Mouse (Mus musculus) embryonic fibroblast, embryonic 13.5 days (primary cell): Measurements from ENCODE around the gene Trim54.

ENCODE experiments used
- CTCF ChIP-seq: IDR thresholded peaks from 2 replicates; pipeline ENCODE4 v1.5.1; 2011; ENCODE audit warnings: mild to moderate bottlenecking, control low read depth, low read length, moderate library complexity, borderline replicate concordance; ENCODE audit not compliant: insufficient read depth
- POLR2A ChIP-seq: IDR thresholded peaks from 2 replicates; pipeline ENCODE4 v1.6.1; 2011; ENCODE audit warnings: low read depth, mild to moderate bottlenecking, control low read depth, low read length, moderate library complexity

DNA sequence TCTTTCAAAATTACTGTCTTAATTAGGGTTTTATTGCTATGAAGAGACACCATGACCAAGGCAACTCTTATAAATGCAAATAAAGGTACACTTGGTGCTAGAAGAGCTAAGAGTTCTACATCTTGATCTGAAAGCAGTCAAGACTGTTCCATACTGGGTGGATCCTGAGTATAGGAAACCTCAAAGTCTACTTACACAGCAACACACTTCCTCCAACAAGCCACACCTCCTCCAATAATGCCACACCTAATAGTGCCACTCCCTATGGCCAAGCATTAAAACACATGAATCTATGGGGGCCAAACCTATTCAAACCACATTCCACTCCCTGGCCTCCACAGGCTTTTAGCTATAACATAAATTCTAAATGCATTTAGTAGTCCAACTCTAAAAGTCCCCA, 46.0 kb downstream of the Trim54 start:
- no peak for TF ChIP-seq POLR2A
- no peak for TF ChIP-seq CTCF
